Mouse (Mus musculus): ENCODE results near the gene Thap11.

GRCm38 (mm10) chr8:105846678-105847077 is 8.3 kb upstream of the Thap11 start:
- TF ChIP-seq CTCF (IDR thresholded peaks at IDR 0.05; ENCODE audit: low read depth, low read length) (no peak), POLR2A (IDR thresholded peaks at IDR 0.05; ENCODE audit: borderline replicate concordance, low read depth, low read length) (no peak)
